Mouse (Mus musculus) liver, adult 2 months (tissue): ENCODE results near the gene Hoxb4.

Experiments used
- CTCF ChIP-seq: fragments of 200-500 bp; IDR thresholded peaks from 2 replicates; pipeline ENCODE4 v1.5.1; 2011; ENCODE audit warnings: low read depth, low read length, control low read depth
- POLR2A ChIP-seq: fragments of 200-500 bp; IDR thresholded peaks from 2 replicates; pipeline ENCODE4 v1.6.1; 2011; ENCODE audit warnings: low read length, control low read depth; ENCODE audit not compliant: insufficient read depth; ENCODE audit errors: extremely low read depth

GRCm38 (mm10) chr11:96304381-96305195 lies 13.5 kb upstream of the Hoxb4 start:
- TF ChIP-seq POLR2A: no peak
- no peak for TF ChIP-seq CTCF
